Mouse (Mus musculus): ENCODE results near the gene St3gal6.

- TF ChIP-seq MEF2A (IDR thresholded peaks at IDR 0.05; ENCODE audit: extremely low read depth, insufficient replicate concordance, low read depth, low read length, poor library complexity, severe bottlenecking) (no peak), MAFK (IDR thresholded peaks at IDR 0.05; ENCODE audit: borderline replicate concordance, low read depth, low read length) (no peak), CTCF (IDR thresholded peaks at IDR 0.05 in 2 of 3, conservative IDR thresholded peaks at IDR 0.05 in 1 of 3; ENCODE audit: control insufficient read depth in 1 of 3, insufficient read depth in 1 of 3, low read depth in 2 of 3, low read length in 3 of 3, poor library complexity in 1 of 3, severe bottlenecking in 1 of 3) (no peak), POLR2A (IDR thresholded peaks at IDR 0.05; ENCODE audit: control insufficient read depth in 1 of 2, insufficient read depth in 1 of 2, low read depth in 1 of 2, low read length in 2 of 2, poor library complexity in 1 of 2) (no peak)
These were observed 91.7 kb downstream of the St3gal6 start for GRCm38 (mm10) chr16:58432384-58432783.

Measured in MEL (cell line).